Mouse (Mus musculus) right cerebral cortex, adult 18-20 months (tissue): ENCODE measurements at regions not wholly inside any gene's neighbourhood (a gene's known extent, or its start where the extent isn't known, plus 50 kb on each side); places are given as distances from the start of the nearest gene placed in this dataset.

Experiments used
- DNase-seq: peaks from one replicate; pipeline ENCODE4 v3.0.0; 2022; ENCODE audit warnings: mixed read lengths

GRCm38 (mm10) chr9:94239479-94240241 lies 298.2 kb downstream of the 1190002N15Rik start:
- no peak for DNase-seq

- no peak for DNase-seq
Measured at GRCm38 (mm10) chr9:94238565-94238964, 299.3 kb downstream of the 1190002N15Rik start.

- no peak for DNase-seq
Measured at GRCm38 (mm10) chr9:94229537-94229936, 308.3 kb downstream of the 1190002N15Rik start.

- DNase-seq: no peak
Measured at GRCm38 (mm10) chr9:94219116-94219515, 318.8 kb downstream of the 1190002N15Rik start.

GRCm38 (mm10) chr9:94216414-94217279 lies 321.2 kb downstream of the 1190002N15Rik start:
- DNase-seq: no peak

- DNase-seq: no peak
Measured at GRCm38 (mm10) chr9:94210467-94211249, 327.2 kb downstream of the 1190002N15Rik start.

GRCm38 (mm10) chr9:94208987-94209386 lies 328.9 kb downstream of the 1190002N15Rik start:
- no peak for DNase-seq

GRCm38 (mm10) chr9:94200892-94201291 lies 337.0 kb downstream of the 1190002N15Rik start:
- DNase-seq: no peak

- no peak for DNase-seq
Measured at GRCm38 (mm10) chr9:94199864-94200263, 338.0 kb downstream of the 1190002N15Rik start.

GRCm38 (mm10) chr9:94191083-94191482 lies 346.8 kb downstream of the 1190002N15Rik start:
- DNase-seq: no peak

GRCm38 (mm10) chr9:94189872-94190800 lies 347.7 kb downstream of the 1190002N15Rik start:
- DNase-seq: no peak

- no peak for DNase-seq
Measured at GRCm38 (mm10) chr9:94188124-94188523, 349.8 kb downstream of the 1190002N15Rik start.

GRCm38 (mm10) chr9:94169905-94170612 lies 367.8 kb downstream of the 1190002N15Rik start:
- DNase-seq: no peak

- no peak for DNase-seq
Measured at GRCm38 (mm10) chr9:94163671-94164070, 374.2 kb downstream of the 1190002N15Rik start.

- no peak for DNase-seq
Measured at GRCm38 (mm10) chr9:94155581-94155980, 382.3 kb downstream of the 1190002N15Rik start.

- DNase-seq: no peak
Measured at GRCm38 (mm10) chr9:94148474-94148873, 389.4 kb downstream of the 1190002N15Rik start.

- no peak for DNase-seq
Measured at GRCm38 (mm10) chr9:94146787-94147186, 391.1 kb downstream of the 1190002N15Rik start.

GRCm38 (mm10) chr9:94136444-94136843 lies 401.4 kb downstream of the 1190002N15Rik start:
- DNase-seq: no peak

- no peak for DNase-seq
Measured at GRCm38 (mm10) chr9:94133682-94134081, 404.2 kb downstream of the 1190002N15Rik start.

GRCm38 (mm10) chr9:94131367-94131766 lies 406.5 kb downstream of the 1190002N15Rik start:
- DNase-seq: no peak

- DNase-seq: no peak
Measured at GRCm38 (mm10) chr9:94116961-94117360, 420.9 kb downstream of the 1190002N15Rik start.
